Mouse (Mus musculus): ENCODE measurements around the gene Sardh.

Sardh gene

GRCm38 (mm10) chr2:27156596-27156995 lies 91.5 kb downstream of the Sardh start:
- Histone ChIP-seq H3K36me3 (ENCODE audit: insufficient read depth, low read length) (no peaks in the 10 kb centered on the region), H3K9me3 (ENCODE audit: low read length) (no peaks in the 10 kb centered on the region), H3K4me3 (replicated peaks; ENCODE audit: low read length) (no peak overlapping the region), H3K4me1 (replicated peaks; ENCODE audit: low read depth, low read length) (peaks cover 15% of the 10 kb centered on the region), H3K27me3 (ENCODE audit: insufficient read depth, low read length) (no peaks in the 10 kb centered on the region)
- TF ChIP-seq CTCF (conservative IDR thresholded peaks at IDR 0.05; ENCODE audit: low read length) = no peak
- no peak for TF ChIP-seq NANOG (IDR thresholded peaks at IDR 0.05; ENCODE audit: borderline replicate concordance, low read length)
- no peak for TF ChIP-seq POU5F1 (IDR thresholded peaks at IDR 0.05; ENCODE audit: borderline replicate concordance, low read length)

GRCm38 (mm10) chr2:27154466-27155185 lies 93.5 kb downstream of the Sardh start:
- Histone ChIP-seq H3K27me3 (ENCODE audit: insufficient read depth, low read length) (no peaks in the 10 kb centered on the region), H3K9me3 (ENCODE audit: low read length) (peaks cover under 1% of the 10 kb centered on the region; the same call in 1 of the 2 replicates), H3K4me1 (replicated peaks; ENCODE audit: low read depth, low read length) (peaks cover 15% of the 10 kb centered on the region), H3K4me3 (replicated peaks; ENCODE audit: low read length) (no peak overlapping the region), H3K36me3 (ENCODE audit: insufficient read depth, low read length) (no peaks in the 10 kb centered on the region)
- no peak for TF ChIP-seq CTCF (conservative IDR thresholded peaks at IDR 0.05; ENCODE audit: low read length)
- TF ChIP-seq NANOG (IDR thresholded peaks at IDR 0.05; ENCODE audit: borderline replicate concordance, low read length) = no peak
- no peak for TF ChIP-seq POU5F1 (IDR thresholded peaks at IDR 0.05; ENCODE audit: borderline replicate concordance, low read length)

GRCm38 (mm10) chr2:27149457-27149856 lies 98.7 kb downstream of the Sardh start:
- Histone ChIP-seq H3K36me3 (ENCODE audit: insufficient read depth, low read length) (no peaks in the 10 kb centered on the region), H3K4me3 (replicated peaks; ENCODE audit: low read length) (no peak overlapping the region), H3K27me3 (ENCODE audit: insufficient read depth, low read length) (peaks cover 27% of the 10 kb centered on the region), H3K4me1 (replicated peaks; ENCODE audit: low read depth, low read length) (no peaks in the 10 kb centered on the region), H3K9me3 (ENCODE audit: low read length) (peaks cover 9% of the 10 kb centered on the region)
- no peak for TF ChIP-seq POU5F1 (IDR thresholded peaks at IDR 0.05; ENCODE audit: borderline replicate concordance, low read length)
- TF ChIP-seq CTCF (conservative IDR thresholded peaks at IDR 0.05; ENCODE audit: low read length) = no peak
- TF ChIP-seq NANOG (IDR thresholded peaks at IDR 0.05; ENCODE audit: borderline replicate concordance, low read length) = no peak

GRCm38 (mm10) chr2:27146840-27147239 lies 101.3 kb downstream of the Sardh start:
- no peak for TF ChIP-seq CTCF (conservative IDR thresholded peaks at IDR 0.05; ENCODE audit: low read length)
- TF ChIP-seq POU5F1 (IDR thresholded peaks at IDR 0.05; ENCODE audit: borderline replicate concordance, low read length) = no peak
- no peak for TF ChIP-seq NANOG (IDR thresholded peaks at IDR 0.05; ENCODE audit: borderline replicate concordance, low read length)
- no peak overlapping the region for H3K4me3 ChIP-seq (replicated peaks; ENCODE audit: low read length)
- peaks cover 9% of the 10 kb centered on the region for H3K9me3 ChIP-seq (ENCODE audit: low read length)
- peaks cover 6% of the 10 kb centered on the region for H3K4me1 ChIP-seq (replicated peaks; ENCODE audit: low read depth, low read length)
- no peaks in the 10 kb centered on the region for H3K36me3 ChIP-seq (ENCODE audit: insufficient read depth, low read length)
- peaks cover 47% of the 10 kb centered on the region for H3K27me3 ChIP-seq (ENCODE audit: insufficient read depth, low read length)

GRCm38 (mm10) chr2:27144957-27145356 lies 103.2 kb downstream of the Sardh start:
- no peak for TF ChIP-seq NANOG (IDR thresholded peaks at IDR 0.05; ENCODE audit: borderline replicate concordance, low read length)
- Histone ChIP-seq H3K36me3 (ENCODE audit: insufficient read depth, low read length) (no peaks in the 10 kb centered on the region), H3K4me3 (replicated peaks; ENCODE audit: low read length) (no peak overlapping the region), H3K9me3 (ENCODE audit: low read length) (peaks cover 9% of the 10 kb centered on the region), H3K4me1 (replicated peaks; ENCODE audit: low read depth, low read length) (peaks cover 10% of the 10 kb centered on the region), H3K27me3 (ENCODE audit: insufficient read depth, low read length) (peaks cover 66% of the 10 kb centered on the region)

GRCm38 (mm10) chr2:27141950-27142693 lies 106.0 kb downstream of the Sardh start, which contains the start of gene Fam163b:
Gene Fam163b (minus strand): TSS chr2:27142491.
- Histone ChIP-seq H3K9me3 (ENCODE audit: low read length) (peaks cover 3% of the 10 kb centered on the region; the same call in 1 of the 2 replicates), H3K27me3 (ENCODE audit: insufficient read depth, low read length) (peaks cover 72% of the 10 kb centered on the region), H3K4me1 (replicated peaks; ENCODE audit: low read depth, low read length) (peaks cover 10% of the 10 kb centered on the region), H3K4me3 (replicated peaks; ENCODE audit: low read length) (peak within 1 kb of the TSS; percentile 86), H3K36me3 (ENCODE audit: insufficient read depth, low read length) (no peaks in the 10 kb centered on the region)
- no peak for TF ChIP-seq POU5F1 (IDR thresholded peaks at IDR 0.05; ENCODE audit: borderline replicate concordance, low read length)
- TF ChIP-seq NANOG (IDR thresholded peaks at IDR 0.05; ENCODE audit: borderline replicate concordance, low read length) = no peak
- TF ChIP-seq CTCF (conservative IDR thresholded peaks at IDR 0.05; ENCODE audit: low read length) = no peak

All from E14TG2a.4 (cell line).